Mouse (Mus musculus): ENCODE measurements at regions not wholly inside any gene's neighbourhood (a gene's known extent, or its start where the extent isn't known, plus 50 kb on each side); places are given as distances from the start of the nearest gene placed in this dataset.
"Not testable (repeated sequence)": the region's sequence is repeated elsewhere in the genome, so short reads cannot be mapped to it uniquely, and the experiment has no call there.

- DNase-seq = no peak
These were observed 58.0 kb upstream of the Dmrta1 start for GRCm38 (mm10) chr4:89621260-89621659.

- DNase-seq = no peak
These were observed 74.5 kb upstream of the Dmrta1 start for GRCm38 (mm10) chr4:89604721-89605120.

GRCm38 (mm10) chr4:89575529-89575928, 103.7 kb upstream of the Dmrta1 start:
- peak; percentile 64 for DNase-seq

- no peak for DNase-seq
These were observed 124.3 kb upstream of the Dmrta1 start for GRCm38 (mm10) chr4:89554711-89555466.

DNA sequence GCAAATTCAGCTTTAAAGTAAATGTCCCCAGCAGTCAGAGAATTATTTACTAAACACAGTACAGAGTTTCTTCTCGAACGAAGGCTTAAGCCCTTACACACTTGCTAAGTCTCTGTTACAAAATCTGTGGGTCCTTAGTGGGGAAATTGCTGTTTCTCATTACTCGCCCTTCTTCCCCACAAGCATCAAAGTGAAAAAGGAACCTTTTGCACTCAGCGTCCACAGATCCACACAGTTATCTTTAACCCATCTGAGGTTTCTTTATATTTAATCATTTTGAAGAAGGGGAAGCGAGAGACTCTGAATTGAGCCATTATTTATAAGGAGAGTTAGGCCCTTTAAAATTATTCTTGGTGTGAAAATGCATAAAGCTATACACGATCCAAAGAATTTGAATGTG, 126.7 kb upstream of the Dmrta1 start:
- no peak for DNase-seq

DNA sequence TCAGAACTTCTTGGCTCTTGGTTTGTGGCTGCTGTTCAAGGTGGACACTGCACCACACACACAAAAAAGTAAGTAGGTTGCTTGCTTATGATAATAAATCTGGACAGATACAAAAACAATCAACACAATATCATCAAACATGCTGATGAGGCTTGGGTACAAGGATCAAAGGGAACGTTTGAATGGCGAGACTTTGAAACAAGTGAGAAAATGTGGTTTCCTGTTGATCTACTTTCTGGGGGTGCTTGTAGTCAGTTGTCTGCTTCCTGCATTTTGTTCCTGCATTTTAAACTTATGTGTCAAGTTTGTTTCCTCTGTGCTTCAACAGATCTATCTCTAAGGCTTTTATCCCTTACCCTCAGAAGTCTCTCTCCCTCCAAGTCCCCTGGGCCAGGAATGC, 128.7 kb upstream of the Dmrta1 start:
- DNase-seq = no peak

GRCm38 (mm10) chr4:89532462-89532861, 146.8 kb upstream of the Dmrta1 start:
- peak; percentile 71 for DNase-seq

- DNase-seq = no peak
These were observed 149.0 kb upstream of the Dmrta1 start for GRCm38 (mm10) chr4:89530050-89530911.

DNA sequence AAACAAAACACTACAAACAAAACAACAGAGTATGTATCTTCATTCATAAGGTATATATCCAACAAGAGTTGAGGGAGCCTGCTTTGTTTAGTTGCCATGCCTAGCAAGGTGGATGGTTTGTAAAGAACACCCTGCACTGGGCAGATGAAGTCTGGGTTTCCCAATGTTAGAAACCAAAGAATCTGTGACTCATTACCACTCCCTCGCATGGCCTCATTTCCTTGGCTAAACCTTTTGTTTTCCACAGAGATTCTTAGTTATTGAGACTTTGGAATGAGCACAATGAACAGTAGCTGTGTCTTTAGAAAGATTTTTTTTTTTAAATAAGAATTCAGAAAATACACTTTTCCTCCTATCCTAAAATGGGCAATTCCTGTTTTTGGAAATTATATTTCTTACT, 151.3 kb upstream of the Dmrta1 start:
- DNase-seq = no peak

- no peak for DNase-seq
These were observed 151.9 kb upstream of the Dmrta1 start for GRCm38 (mm10) chr4:89527326-89527725.

GRCm38 (mm10) chr4:89525525-89525924, 153.7 kb upstream of the Dmrta1 start:
- DNase-seq = not testable (repeated sequence)

DNA sequence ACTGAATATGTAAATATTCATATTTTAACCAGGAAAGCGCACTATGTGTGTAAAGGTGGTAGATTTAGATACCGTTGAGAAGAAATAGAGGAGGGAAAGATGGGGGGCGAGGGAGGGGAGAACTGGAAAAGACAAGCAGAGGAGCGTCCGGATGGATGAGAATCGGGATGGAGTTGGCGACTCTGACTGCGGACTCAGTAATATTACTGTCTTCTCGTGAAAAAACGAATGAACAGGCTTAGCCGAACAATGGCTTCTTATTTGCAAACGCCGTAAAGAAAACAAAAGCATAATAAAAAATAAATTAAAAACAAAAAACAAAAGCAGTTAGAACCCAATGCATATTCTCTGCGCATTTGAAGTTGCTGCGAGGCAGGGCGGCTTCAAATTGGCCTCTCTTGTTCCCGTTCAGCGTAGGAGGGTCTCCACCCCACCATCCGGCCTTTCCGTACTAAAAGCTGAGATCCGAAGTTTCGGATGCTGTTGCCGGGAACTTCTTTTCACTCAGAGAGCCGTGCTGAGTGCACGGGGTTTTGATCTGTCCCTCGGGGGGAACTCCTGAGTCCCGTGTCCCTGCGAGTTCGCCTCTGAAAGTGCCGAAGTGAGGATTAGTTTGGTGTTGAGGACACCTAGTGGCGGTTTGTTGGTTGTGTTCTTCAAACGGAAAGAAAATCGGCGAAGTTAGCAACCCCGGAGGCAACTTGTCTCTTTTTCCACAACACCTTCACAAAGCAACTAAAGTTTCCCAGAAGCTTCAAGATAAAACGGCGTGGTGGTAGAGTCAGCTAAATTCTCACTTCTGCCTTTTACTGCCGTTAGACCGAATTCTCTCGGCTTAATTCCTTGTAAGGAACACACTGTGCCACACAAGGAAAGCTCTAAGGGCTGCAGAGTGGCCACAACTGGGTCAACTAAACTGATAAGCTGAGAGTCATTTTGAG, 154.7 kb upstream of the Dmrta1 start:
- DNase-seq = peak; percentile 51

GRCm38 (mm10) chr4:89523423-89524259, 155.6 kb upstream of the Dmrta1 start:
- no peak for DNase-seq

- DNase-seq = no peak
These were observed 161.2 kb upstream of the Dmrta1 start for GRCm38 (mm10) chr4:89518027-89518426.

DNA sequence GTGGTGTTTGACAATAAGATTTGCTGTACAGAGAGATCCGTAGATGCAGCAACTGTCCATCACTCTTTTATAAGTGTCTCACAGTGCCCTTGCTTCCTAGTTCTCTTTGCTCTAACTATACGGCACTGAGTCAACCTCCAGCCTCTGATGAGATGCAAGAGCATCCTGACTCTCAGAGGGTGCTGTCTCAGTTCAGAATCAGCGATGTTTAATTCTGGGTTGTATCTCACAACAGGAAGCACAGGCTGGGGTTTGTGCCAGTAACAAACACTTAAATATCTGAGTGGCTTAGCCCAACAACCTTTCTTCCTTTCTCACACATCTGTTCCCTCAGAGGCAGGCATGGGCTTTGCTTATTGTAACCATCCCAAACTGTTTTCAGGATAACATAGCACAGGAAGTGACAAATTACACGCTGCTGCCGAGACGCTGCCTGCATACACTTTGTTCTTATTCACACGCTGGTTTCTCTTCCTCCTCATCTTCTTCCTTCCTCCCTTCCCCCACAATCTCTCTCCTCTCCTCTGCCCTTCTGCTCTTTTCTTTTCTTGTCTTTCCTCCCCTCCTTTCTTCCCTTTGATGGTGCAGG, 163.3 kb upstream of the Dmrta1 start:
- no peak for DNase-seq

DNA sequence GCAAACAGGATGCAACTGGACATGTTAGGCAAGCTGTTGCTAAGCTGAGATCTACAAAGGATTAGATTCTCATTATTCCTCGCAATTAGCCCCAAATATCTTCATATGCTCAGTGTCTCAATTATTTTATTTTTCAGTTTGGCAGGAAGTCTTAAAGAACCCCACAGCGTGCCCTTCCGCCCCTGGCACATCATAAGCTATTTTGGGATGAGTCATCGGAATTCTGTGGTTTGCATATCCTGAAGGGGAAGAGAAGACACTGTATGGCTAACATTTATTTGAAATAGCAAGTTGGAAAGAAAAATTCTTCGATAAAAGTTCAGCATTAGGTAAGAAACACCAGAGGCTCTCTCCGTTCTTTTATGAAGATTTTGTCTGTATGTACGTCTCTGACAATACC, 164.3 kb upstream of the Dmrta1 start:
- no peak for DNase-seq

GRCm38 (mm10) chr4:89510593-89510992, 168.6 kb upstream of the Dmrta1 start:
- no peak for DNase-seq

DNA sequence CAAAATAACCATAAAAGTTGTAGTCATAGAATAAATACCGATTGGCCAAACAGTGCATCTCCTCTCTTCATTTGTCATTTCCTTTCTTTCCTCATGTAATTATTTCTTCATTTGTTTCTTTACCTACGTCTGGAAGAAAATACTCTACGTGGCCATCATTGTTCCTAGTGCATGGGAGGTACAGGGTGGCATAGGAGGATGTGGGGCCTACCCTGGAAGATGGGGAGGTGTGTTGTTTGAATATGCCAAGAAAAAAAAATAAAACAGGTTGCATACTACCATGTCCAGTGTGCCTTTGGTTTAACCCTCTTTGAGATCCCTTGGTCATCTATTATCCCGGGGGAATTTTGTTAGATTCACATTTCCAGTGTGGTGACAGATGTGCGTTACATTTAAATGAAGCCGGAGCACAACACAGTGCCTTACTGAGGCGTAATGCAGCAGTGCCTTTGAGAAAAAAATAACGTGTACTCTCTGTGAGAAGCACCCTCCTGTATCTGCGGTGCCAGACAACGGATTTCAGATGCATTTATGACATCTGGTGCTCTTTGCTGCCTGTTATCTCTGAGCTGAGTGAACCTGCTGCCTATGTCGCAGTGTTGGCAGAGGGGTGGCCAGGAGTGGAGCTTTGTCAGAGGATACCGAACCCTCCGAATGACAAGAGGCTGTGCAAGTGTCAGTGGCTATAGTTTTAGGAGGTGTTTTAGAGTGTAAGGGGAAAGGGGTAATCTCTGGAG, 169.4 kb upstream of the Dmrta1 start:
- no peak for DNase-seq

DNA sequence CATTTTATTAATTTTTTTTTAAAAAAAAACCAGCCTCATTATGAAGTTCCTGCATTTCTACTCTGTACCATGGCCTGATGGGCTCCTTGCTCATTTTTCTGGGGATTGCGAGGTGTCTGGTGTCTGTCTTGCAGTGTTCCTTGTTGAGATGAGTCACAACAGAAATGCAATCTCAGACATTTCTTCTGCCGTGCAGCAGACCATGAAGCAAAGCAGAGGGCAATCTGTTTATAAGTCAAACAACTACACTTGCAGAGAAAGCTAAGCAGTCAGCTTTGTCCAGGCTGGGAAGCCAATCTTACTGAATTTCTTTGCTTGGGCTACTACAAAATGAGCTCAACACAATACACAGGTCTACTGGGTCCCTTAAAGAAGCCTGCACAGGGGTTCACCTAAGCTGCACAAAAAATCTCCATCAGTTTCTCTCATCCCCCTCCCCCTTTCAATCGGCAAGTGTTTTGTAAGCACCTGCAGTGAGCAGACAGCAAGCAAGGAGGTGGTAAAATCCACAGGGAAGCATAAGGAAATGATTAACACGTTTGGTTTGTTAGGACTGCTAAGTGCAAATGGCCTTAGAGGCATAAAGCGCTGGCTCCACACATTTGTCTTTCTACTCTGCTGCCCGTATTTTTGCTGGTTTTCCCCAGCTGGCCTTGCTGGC, 171.0 kb upstream of the Dmrta1 start:
- DNase-seq = no peak

DNA sequence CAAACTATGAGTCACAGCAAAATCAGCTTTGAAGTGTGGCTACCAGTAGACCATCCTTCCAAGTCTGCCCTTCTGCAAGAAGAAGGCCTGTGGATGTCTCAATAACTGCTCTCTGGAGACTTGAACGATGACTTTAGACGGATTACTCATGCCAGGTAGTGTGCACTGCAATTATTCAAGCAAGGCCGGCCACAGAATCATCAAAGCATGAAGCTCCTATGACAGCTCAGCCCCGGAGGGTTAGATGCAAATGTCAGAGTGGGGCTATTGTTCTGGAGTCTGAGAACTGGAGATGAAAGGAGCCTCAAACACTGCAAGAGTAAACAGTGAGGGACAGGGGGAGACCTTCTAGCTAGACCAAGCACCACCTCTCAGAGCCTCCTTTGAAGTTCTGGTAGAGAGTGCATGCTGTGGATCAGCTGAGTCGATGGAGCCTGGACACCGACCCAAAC, 173.8 kb upstream of the Dmrta1 start:
- no peak for DNase-seq

Data from right cerebral cortex, postnatal 4 days (tissue).